Mouse (Mus musculus) lung, postnatal 0 days (tissue): ENCODE data around the gene 1700007K13Rik.

Experiments used
- CTCF ChIP-seq: IDR thresholded peaks from 2 replicates; pipeline ENCODE4 v1.5.1; 2016; ENCODE audit warnings: antibody characterized with exemption, mild to moderate bottlenecking
- EP300 ChIP-seq: IDR thresholded peaks from 2 replicates; pipeline ENCODE4 v1.6.1; 2016; ENCODE audit warnings: antibody characterized with exemption, mild to moderate bottlenecking, control low read depth

DNA sequence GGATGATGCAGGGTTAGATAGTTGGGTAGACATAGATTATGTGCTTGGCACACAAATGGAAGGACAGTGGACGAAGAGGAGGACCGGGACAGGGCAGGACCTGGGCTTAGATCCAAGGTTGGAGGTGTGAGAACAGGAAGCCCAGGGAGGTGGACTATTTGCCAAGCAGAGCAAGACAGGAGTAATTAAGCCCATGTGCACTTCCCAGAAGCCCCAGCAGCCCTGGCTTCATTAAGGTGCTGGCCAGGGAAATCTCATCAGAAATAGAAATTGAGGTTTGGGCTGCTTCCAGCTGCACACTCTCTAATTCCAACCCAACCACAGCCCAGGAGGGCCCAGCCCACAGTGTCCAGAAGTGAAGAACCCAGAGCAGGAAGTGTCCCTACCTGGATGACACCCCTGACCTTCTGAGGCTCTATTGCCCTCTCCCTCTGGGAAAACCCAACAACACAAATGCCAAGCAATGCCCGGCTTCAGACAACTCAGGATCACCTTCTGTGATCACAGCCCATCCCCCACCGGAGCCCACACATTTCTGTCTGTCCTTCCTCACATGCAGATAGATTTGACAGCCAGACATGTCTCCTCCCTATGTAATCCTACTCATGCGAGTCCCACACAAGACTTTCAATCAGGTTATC is 51.9 kb downstream of the 1700007K13Rik start:
- TF ChIP-seq EP300 (no peak), CTCF (no peak)
